Comparison of ENCODE assay signal across 17 mouse cellular contexts in the genomic region with DNA sequence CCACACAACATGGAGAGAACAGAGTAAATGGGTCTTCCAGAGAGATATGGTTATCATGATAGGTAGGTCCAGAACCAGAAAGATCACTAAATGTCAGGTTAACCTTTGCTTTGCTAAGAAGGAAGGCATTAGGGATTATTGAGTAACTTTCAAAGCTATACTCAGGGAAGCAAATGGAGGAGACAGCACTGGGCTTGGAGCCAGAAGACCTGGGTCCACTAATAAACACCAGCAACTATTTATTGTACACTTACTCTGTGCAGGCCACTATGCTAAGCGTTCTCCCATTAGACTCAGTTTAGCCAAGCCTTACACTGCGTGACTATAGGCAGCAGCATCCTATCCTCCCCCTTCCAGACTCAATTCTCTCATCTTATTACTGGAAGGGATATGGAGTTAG.
"Had no signal": no experiment of that assay in that cellular context is flagged by ENCODE, and none has a peak within 500 bp of the region (broad histone marks: within the 10 kb centered on the region; RNA-seq: fewer than 3 reads in every experiment).

No protein-coding gene starts in this region.

- DNase-seq: liver; lung, adult 18-20 months; lung, postnatal 10 days; lung, postnatal 4 days; midbrain, embryonic 14.5 days; thymus, adult 2 months; thymus, postnatal 14 days; thymus, postnatal 4 days had no signal

- H3K27me3 ChIP-seq: intestine, embryonic 15.5 days; liver, embryonic 12.5 days; liver, embryonic 15.5 days; lung, embryonic 15.5 days had no signal

- H3K9ac ChIP-seq: intestine, embryonic 15.5 days; limb, embryonic 13.5 days; liver, embryonic 12.5 days; liver, embryonic 15.5 days; lung, embryonic 15.5 days had no signal

- H3K4me2 ChIP-seq: intestine, embryonic 15.5 days; limb, embryonic 13.5 days; liver, embryonic 12.5 days; liver, embryonic 15.5 days; lung, embryonic 15.5 days; midbrain, embryonic 11.5 days had no signal

- H3K4me3 ChIP-seq: intestine, embryonic 15.5 days; limb, embryonic 10.5 days; limb, embryonic 13.5 days; liver, embryonic 12.5 days; liver, embryonic 15.5 days; lung, embryonic 15.5 days had no signal

- H3K4me1 ChIP-seq: intestine, embryonic 15.5 days; limb, embryonic 10.5 days; limb, embryonic 13.5 days; liver, embryonic 12.5 days; liver, embryonic 15.5 days; lung, embryonic 15.5 days had no signal

- H3K36me3 ChIP-seq: intestine, embryonic 15.5 days had no signal

- H3K27ac ChIP-seq: intestine, embryonic 15.5 days; kidney, postnatal 0 days; limb, embryonic 10.5 days; limb, embryonic 13.5 days; liver, embryonic 12.5 days; liver, embryonic 15.5 days; lung, embryonic 15.5 days; stomach, postnatal 0 days had no signal

- H3K9me3 ChIP-seq: intestine, embryonic 15.5 days; limb, embryonic 10.5 days; limb, embryonic 13.5 days; liver, embryonic 12.5 days; liver, embryonic 15.5 days; lung, embryonic 15.5 days had no signal

- ATAC-seq: intestine, embryonic 15.5 days; liver, embryonic 12.5 days had no signal
